Mouse (Mus musculus): ENCODE results near the gene Ucp3.

The Ucp3 gene

DNA sequence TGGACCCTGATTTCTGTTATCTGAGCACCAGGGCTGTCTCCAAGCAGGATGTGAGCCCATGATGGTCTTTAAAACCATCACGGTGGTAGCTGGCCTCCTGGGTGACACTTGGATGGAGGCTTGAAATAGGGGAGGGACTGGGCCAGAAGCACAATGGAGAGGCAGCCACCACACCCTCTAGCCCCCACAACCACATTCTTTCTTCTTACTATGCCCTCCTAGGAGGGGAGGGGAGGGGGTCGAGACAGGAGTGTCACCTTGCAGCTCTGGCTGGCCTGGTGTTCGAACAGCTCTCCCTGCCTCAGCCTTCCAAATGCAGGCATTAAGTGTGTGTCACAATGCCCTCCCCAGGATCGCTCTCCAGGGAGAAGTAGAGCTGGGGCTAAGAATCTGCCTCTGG, 24.6 kb downstream of the Ucp3 start:
- no peak for ATAC-seq (ENCODE audit: insufficient number of reproducible peaks, low FRiP score, low TSS enrichment)

DNA sequence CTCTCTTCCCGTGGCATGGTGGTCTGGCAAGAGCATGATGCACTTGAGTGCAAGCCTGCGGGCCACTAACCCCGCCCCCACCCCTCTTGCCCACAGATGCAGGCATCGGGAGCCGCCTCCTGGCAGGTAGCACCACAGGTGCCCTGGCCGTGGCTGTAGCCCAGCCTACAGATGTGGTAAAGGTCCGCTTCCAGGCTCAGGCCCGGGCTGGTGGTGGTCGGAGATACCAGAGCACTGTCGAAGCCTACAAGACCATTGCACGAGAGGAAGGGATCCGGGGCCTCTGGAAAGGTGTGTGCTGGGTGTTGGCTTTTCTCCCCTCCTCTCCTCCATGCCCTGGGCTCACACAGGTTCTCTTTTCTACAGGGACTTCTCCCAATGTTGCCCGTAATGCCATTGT, 25.2 kb downstream of the Ucp3 start:
- no peak for ATAC-seq (ENCODE audit: insufficient number of reproducible peaks, low FRiP score, low TSS enrichment)

DNA sequence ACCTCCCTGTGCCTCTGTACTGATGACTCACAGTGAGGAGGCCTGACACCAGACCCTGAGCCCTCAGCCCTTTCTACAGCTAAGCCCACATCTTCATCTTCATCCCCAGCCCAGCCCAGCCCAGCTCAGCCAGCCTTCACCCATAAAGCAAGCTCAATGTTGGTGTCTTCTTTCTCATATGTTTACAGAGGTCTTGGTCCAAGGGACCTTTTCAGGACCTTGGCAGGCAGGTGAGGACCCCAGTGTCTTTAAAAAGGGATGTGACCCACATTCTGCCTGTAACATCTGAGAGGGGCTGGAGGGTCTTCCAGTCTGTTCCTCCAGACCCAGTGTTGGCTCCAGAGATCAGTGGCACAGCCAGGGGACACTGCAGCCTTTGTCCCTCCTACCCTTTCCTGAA, 26.7 kb downstream of the Ucp3 start:
- no peak for ATAC-seq (ENCODE audit: insufficient number of reproducible peaks, low FRiP score, low TSS enrichment)

DNA sequence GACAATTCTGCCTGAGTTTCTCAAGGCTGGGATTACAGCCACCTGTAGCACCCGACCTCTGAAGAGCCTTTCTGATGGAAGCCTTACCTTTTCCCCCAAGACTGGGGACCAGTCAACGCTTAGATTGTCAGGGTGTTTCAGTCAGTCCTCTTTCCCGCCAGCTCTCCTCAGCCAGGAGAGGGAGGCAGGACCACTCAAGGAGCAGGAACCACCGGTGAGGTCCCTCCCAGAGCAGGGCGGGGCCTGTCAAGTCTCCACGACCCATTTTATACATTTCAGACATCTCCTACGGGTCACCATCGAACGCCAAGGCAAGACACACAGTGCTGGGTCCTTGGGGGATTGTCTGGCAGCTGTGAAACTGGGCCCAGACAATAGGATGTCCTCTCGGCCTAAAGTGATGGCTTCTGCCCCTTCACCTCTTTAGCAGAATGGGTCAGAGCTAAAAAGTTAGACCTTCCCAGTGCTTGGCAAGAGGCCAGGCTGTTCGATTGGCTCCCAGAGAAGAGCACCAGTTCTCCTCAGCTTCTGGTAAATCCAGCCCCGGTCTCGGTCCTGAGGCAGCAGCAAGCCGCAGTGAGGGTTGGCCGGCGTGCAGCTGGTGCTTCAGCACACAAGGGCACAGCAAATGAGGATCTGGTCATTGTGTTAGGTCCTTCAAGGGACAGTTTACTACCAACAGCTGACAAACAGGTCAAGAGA, 27.6 kb downstream of the Ucp3 start:
- ATAC-seq (ENCODE audit: insufficient number of reproducible peaks, low FRiP score, low TSS enrichment), result no peak

DNA sequence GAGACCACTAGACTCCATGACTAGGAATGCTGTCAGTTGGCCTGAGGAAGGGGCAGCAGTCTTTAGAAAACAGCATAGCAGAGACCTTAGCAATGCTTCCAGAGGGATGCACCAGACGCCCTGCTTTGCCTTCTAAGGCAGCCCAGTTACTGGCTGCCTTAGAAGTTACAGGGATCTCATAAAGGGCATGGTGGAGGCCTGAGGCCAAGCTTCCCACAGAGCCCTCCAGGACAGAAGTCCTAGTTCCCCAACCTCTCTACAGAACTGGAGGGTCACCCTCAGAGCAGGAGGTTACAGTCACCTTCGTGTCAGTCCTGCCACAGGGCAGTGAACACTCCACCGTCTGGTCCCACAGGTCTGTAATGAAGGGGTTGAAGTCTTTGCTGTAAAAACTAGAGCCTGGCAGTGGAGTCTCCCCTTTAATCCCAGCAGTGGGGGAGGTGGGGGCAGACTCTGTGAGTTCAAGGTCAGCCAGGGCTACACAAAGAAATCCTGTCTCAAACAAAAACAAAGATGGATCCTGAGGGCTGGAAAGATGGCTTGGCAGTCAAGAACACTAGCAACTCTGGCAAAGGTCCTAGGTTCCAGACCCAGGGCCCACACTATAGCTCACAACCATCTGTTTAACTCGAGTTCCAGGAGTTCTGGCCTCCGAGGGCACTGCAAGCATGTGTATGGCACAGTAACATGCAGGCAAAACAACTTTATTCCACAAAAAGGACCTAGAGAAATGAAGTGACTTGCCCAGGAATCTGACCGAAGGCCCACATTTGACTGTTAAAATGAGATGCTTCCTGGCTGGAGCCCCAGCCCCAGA, 28.4 kb downstream of the Ucp3 start:
- no peak for ATAC-seq (ENCODE audit: insufficient number of reproducible peaks, low FRiP score, low TSS enrichment)

DNA sequence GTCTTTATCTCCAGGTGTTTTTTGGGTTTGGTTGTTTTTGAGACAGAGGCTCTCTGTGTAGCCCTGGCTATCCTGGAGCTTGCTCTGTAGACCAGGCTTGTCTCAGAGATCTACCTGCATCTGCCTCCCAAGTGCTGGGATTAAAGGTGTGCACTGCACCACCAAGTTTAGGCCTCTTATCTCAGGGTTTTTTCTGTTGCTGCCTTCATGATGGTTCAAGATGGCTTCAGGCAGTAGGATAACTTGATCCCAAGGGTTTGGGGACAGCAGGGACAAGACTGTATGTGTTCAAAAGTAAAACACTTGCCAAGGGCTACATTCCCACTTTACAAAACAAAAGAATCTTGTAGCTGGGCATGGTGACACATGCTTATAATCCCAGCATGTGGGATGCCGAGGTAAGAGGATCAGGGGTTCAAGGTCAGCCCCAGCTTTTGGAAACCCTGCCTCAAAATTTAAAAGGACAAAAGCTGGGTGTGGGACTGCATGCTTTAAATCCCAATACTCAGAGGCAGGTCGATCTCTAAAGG, 29.1 kb downstream of the Ucp3 start:
- ATAC-seq (ENCODE audit: insufficient number of reproducible peaks, low FRiP score, low TSS enrichment), result no peak

DNA sequence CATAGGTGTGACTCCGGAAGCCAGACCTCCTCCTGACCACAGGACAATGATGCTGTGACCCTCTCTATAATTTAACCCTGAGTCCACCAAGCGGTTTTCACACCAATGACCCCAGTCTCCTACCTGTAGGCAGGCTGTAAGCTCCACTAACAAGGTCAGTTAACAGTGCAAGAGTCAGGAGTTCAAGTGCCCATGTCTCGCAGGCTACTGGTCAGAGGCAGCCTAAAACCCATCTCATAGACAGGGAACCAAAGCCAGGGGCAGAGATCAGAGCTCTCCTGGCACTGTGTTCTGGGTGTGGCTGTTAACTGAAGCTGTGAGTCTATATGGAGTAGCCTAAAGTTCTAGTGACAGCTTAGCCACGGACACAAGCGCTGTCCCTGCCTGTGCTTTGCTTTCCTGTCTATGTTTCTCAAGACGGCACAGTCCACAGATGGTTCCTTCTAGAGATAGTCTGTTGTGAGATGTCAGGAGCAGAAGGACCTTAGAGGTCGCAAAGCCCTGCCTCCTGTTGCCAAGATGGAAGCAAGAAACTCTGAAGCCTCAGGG, 29.7 kb downstream of the Ucp3 start:
- ATAC-seq (ENCODE audit: insufficient number of reproducible peaks, low FRiP score, low TSS enrichment), result no peak

DNA sequence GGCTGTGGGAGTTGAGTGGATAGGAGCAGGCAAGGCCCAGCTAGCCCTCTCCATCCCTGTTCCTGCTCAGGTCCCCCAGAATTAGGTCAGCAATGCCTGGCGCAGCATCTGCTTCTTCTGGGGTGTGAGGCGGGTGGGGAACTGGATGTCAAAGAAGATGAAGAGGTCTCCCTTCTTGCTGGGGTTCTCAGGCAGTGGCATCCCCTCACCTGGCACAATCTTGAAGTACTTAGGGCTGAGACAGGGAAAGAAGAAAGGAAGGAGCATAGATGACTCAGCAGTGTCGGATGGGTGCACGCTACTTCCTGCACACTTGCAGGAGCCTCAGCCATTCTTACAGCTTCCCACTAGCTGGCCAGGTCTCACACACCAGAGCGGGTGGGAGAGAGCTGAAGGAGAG, 30.3 kb downstream of the Ucp3 start:
- ATAC-seq (ENCODE audit: insufficient number of reproducible peaks, low FRiP score, low TSS enrichment), result no peak

DNA sequence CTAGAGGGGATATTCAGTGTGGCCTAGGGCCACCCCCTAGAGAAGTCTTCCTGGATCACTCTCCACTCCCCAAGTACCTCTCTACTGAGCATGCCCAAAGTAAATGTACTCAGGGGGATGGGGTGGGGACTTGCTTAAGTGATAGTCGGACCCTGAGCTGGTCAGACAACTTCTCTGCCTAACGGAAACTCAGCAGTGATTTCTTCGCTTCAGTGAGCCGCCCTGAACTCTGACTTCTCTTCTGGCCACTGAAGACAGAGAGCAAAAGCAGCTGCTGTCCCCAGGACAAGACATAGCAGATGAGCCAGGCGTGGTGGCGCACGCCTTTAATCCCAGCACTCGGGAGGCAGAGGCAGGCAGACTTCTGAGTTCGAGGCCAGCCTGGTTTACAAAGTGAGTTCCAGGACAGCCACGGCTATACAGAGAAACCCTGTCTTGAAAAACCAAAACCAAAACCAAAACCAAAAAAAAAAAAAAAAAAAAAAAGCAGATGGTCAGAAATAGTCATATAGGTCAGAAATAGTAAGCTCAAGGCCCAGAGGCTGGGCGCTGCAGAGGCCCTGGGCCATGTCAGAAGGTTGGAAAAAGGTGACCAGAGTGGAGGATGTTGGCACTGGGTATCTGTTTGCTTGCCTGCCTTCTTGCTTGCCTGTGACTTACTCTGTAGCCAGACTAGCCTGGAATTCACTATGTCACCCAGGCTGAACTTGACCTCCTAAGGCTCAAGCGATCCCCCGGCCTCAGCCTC, 32.1 kb downstream of the Ucp3 start:
- ATAC-seq (ENCODE audit: insufficient number of reproducible peaks, low FRiP score, low TSS enrichment), result no peak

DNA sequence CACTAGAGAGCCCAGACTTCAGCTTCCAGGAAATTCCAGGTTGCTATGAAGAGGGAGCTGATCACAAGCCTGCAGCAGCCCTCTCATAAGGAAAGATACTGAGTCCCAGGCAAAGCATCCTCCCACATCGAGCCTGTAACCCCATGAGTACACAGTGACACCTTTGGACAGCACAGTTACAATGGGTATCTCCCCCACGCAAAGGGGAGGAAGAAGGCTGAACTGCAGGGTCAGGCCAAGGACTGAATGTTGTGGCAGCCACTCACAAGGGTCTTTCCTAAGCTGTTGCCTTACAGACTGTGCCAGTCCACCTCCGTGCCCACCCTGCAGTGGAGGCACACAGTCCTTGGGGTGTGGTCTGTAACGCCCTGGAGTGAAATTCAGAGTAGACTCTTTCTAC, 33.7 kb downstream of the Ucp3 start:
- no peak for ATAC-seq (ENCODE audit: insufficient number of reproducible peaks, low FRiP score, low TSS enrichment)

DNA sequence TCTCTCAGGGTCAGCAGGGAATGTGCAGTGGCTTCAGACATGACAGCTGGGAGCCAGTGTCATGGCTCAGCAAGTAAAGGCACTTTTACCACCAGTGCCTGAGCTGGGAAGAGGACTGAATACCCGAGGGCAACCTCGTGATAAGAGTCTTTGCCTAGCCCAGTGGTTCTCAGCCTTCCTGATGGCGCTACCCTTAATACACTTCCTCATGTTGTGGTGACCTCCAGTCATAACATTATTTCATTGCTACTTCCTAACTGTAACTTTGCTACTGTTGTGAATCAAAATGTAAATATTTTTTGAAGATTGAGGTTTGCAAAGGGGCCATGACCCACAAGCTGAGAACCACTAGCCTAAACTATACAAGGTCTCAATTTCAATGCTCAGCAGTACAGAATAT, 35.9 kb downstream of the Ucp3 start:
- ATAC-seq (ENCODE audit: insufficient number of reproducible peaks, low FRiP score, low TSS enrichment), result no peak

DNA sequence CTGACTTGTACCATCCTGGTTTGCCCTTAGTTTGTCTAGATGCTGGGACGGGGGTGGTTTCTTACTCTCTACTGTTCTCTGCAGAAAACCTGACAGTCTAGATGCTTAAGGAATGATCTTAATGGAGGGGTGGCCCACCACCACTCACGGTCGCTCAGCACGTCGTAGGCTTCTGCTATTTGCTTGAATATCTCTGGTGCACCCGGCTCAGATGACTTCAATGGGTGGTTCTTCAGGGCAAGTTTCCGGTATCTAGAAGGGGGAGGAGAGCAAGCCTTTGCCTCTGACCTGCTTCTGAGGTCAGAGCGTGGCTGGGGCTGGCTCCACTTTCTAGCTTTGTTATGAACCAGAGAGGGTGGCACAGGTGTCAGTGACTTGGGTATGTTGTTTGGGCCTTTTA, 38.8 kb downstream of the Ucp3 start:
- ATAC-seq (ENCODE audit: insufficient number of reproducible peaks, low FRiP score, low TSS enrichment), result no peak

DNA sequence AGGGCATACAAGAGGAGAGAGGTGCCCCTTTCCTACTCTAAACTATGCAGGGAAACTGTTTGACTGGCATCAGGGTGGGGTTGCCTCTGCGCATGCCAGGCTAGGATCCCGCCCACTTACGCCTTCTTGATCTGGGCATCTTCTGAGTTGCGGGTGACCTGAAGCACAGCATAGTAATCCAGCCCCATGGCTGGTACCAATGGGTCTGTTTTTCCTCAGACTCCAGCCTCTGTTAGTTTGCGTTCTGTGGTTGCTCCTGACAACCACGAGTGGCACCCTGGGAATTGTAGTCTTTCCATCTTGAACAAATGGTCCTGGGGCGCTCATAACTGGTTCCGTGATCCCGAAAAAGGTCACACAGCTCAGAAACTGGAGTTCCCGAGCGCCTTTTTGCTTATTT, 41.8 kb downstream of the Ucp3 start, which contains the start of gene Dnajb13:
TSS of gene Dnajb13 (minus strand) at position 388 of the 400 bp plus-strand sequence.
- no peak for ATAC-seq (ENCODE audit: insufficient number of reproducible peaks, low FRiP score, low TSS enrichment)

DNA sequence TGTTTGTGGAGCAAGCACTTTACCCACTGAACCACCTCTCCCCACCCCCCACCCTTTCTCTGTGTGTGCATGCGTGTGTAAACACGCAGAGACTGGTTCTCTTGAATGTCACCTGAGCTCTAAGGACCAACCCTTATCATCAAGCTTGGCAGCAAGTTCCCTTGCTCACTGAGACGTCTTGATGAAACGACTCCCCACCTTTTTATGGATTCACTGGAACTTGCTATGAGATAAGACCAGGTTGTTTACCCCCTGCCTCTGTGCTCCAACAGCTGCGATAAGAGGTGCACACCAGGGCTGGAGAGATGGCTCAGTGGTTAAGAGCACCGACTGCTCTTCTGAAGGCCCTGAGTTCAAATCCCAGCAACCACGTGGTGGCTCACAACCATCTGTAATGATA, 47.4 kb downstream of the Ucp3 start:
- no peak for ATAC-seq (ENCODE audit: insufficient number of reproducible peaks, low FRiP score, low TSS enrichment)

DNA sequence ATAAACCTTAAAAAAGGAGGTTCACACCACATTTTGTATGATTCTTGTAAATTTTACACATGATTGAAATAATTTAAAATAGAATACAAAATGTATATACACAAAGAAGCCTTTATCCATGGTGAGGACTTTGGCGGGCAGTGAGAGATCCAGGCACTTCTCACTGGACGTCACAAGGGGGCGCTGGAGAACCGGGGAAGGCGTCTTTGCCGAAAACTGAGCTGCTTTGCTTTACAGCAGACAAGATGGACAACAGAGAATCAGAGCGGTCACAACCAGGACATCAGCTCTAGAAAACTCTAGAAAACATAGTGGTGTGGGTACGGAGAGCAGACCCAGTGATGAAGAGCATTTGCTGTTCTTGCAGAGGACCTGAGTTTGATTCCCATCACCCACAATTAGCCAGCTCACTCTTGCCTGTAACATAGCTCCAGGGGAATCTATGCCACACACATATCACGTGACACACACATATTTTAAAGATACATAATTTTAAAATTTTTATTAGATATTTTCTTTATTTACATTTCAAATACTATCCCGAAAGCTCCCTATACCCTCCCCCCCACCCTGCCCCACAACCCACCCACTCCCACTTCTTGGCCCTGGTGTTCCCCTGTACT, 48.0 kb downstream of the Ucp3 start:
- ATAC-seq (ENCODE audit: insufficient number of reproducible peaks, low FRiP score, low TSS enrichment), result peak; percentile 26; the same call in 1 of the 2 replicates

DNA sequence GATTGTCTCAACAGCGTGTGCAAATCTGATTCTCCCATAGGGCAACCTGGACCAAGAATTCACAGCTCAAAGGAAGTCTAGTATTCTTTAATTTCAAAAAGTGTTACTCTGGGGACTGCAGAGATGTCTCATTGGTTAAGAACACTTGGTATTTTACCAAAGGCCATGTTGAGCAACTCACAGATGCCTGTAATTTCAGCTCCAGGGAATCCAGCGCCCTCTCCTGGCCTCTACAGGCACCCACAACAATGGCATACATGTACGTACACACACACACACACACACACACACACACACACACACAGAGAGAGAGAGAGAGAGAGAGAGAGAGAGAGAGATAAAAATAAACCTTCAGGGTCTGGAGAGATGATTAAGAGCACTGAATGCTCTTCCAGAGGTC, 49.4 kb downstream of the Ucp3 start:
- ATAC-seq (ENCODE audit: insufficient number of reproducible peaks, low FRiP score, low TSS enrichment), result no peak

DNA sequence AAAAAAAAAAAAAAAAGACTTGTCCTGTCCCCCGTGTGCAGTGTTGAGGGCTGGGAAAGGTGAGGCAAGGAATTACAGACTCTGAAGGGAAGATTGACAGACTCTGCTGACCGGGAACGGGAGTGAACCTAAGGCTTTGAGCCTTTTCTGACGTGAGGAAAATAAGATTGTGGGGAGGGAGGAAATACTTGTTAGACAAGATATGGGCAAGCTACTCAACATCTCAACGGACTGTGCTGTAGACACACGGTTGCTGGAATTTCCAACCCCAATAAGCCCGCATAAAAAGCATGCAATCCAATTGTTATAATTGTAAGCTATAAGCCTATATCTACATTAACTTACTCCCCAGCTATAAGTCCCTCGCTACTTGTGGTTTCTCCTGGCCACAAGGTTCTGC, 51.9 kb downstream of the Ucp3 start:
- ATAC-seq (ENCODE audit: insufficient number of reproducible peaks, low FRiP score, low TSS enrichment), result no peak

DNA sequence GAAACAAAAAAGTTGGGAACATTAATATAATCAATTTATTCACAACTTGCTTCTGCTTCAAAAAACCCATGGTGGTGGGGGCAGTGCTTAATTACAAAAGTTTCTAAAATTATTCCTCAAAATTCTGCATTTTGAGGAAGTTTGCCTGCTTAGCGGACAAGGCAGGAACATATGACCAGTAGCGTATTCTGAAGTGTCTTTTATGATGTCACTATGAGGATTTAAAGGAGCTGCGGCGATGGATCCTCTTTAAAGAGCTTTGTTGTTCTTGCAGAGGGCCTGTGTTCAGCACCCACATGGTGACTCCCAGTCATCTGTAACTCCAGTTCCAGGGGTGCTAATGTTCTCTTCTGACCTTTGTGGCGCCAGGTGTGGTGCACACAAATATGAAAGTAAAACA, 58.0 kb downstream of the Ucp3 start:
- no peak for ATAC-seq (ENCODE audit: insufficient number of reproducible peaks, low FRiP score, low TSS enrichment)

DNA sequence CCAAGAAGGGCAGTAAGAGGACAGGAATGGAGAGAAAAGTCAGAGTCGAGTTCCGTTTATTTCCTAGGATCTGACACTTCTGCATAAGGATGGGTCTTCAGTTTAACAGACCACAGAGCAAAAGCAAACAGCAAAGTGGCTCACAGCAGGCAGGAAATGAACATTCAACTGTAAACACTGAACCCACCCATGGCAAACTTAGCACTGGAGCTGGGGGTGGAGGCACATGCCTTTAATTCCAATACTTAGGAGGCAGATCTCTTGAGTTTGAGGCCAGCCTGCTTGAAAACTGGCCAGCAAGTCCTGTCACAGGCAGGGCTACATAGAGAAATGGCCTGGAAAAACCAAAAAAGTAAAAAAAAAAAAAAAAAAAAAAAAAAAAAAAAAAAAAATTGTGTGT, 60.7 kb downstream of the Ucp3 start:
- ATAC-seq (ENCODE audit: insufficient number of reproducible peaks, low FRiP score, low TSS enrichment), result no peak

DNA sequence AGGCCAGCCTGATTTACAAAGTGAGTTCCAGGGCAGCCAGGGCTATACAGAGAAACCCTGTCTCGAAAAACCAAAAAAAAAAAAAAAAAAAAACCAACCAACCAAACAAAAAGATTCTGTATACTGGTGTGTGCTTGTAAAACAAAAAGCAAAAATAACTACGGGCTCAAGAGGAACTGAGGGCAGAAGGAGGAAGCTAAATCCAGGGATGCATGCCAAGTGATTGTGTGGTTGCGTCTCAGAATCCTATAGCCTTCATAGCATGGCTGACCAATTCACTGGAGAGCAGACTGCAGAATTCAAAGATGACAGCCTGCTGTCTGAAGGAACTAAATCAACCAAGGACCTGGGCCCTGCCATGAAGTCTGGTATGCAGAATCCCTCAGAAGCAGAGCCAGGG, 61.4 kb downstream of the Ucp3 start:
- no peak for ATAC-seq (ENCODE audit: insufficient number of reproducible peaks, low FRiP score, low TSS enrichment)

All from cerebellum, adult (tissue).